ENCODE assay signal across 25 mouse cellular contexts in genomic region chr16:52119003-52119402, GRCm38 (mm10).
DNase-seq lines count a peak whose midpoint lies in the region; ATAC-seq and TF ChIP-seq lines count a peak whose summit lies in the region.
"Had no signal": no experiment of that assay in that cellular context is flagged by ENCODE, and none has a peak within 500 bp of the region (broad histone marks: within the 10 kb centered on the region; RNA-seq: fewer than 3 reads in every experiment).

No protein-coding gene starts in this region.

- H3K9ac ChIP-seq in forebrain, embryonic 13.5 days = no peak overlapping the region
- no peak overlapping the region for H3K9ac ChIP-seq in forebrain, postnatal 0 days
- H3K9ac ChIP-seq in hindbrain, embryonic 13.5 days = no peak overlapping the region
- H3K9ac ChIP-seq in hindbrain, embryonic 12.5 days = no peak overlapping the region
- H3K9ac ChIP-seq in midbrain, embryonic 13.5 days (replicated peaks) = no peak overlapping the region
- no peak overlapping the region for H3K9ac ChIP-seq in midbrain, embryonic 16.5 days (ENCODE audit: low read depth, low read length)
- no peak overlapping the region for H3K9ac ChIP-seq in kidney, embryonic 16.5 days (replicated peaks; ENCODE audit: low read length)
- H3K9ac ChIP-seq: heart, embryonic 15.5 days; liver, embryonic 13.5 days; neural tube, embryonic 12.5 days had no signal

- H3K27ac ChIP-seq in forebrain, embryonic 13.5 days = no peak overlapping the region; the same call in 1 of the 2 replicates
- no peak overlapping the region for H3K27ac ChIP-seq in forebrain, postnatal 0 days (ENCODE audit: low read depth, low read length)
- peak overlapping the region; percentile 12; the same call in 1 of the 2 replicates for H3K27ac ChIP-seq in hindbrain, embryonic 13.5 days
- H3K27ac ChIP-seq in hindbrain, embryonic 12.5 days = no peak overlapping the region
- no peak overlapping the region for H3K27ac ChIP-seq in midbrain, embryonic 13.5 days
- no peak overlapping the region for H3K27ac ChIP-seq in midbrain, embryonic 16.5 days (ENCODE audit: low read length)
- H3K27ac ChIP-seq in kidney, embryonic 16.5 days (ENCODE audit: low read length) = no peak overlapping the region
- H3K27ac ChIP-seq: heart, embryonic 15.5 days; liver, embryonic 13.5 days; macrophage; neural tube, embryonic 12.5 days had no signal

- no peak overlapping the region for H3K4me3 ChIP-seq in forebrain, embryonic 13.5 days
- H3K4me3 ChIP-seq in forebrain, postnatal 0 days (ENCODE audit: low read depth, low read length) = no peak overlapping the region
- no peak overlapping the region for H3K4me3 ChIP-seq in hindbrain, embryonic 13.5 days
- no peak overlapping the region for H3K4me3 ChIP-seq in hindbrain, embryonic 12.5 days
- H3K4me3 ChIP-seq in midbrain, embryonic 13.5 days (replicated peaks) = no peak overlapping the region
- no peak overlapping the region for H3K4me3 ChIP-seq in midbrain, embryonic 16.5 days (ENCODE audit: low read depth, low read length)
- H3K4me3 ChIP-seq in kidney, embryonic 16.5 days (ENCODE audit: low read length) = no peak overlapping the region
- H3K4me3 ChIP-seq: heart, embryonic 15.5 days; liver, embryonic 13.5 days; neural tube, embryonic 12.5 days had no signal

- 41% methylated on average over 4 of the region's 4 CpGs for WGBS in forebrain, embryonic 13.5 days
- 47% methylated on average over 4 of the region's 4 CpGs for WGBS in forebrain, postnatal 0 days
- 70% methylated on average over 4 of the region's 4 CpGs for WGBS in hindbrain, embryonic 13.5 days
- WGBS in hindbrain, embryonic 12.5 days = 69% methylated on average over 4 of the region's 4 CpGs
- 49% methylated on average over 4 of the region's 4 CpGs for WGBS in midbrain, embryonic 13.5 days
- WGBS in midbrain, embryonic 16.5 days = 53% methylated on average over 4 of the region's 4 CpGs
- 77% methylated on average over 4 of the region's 4 CpGs for WGBS in kidney, embryonic 16.5 days

- H3K36me3 ChIP-seq in forebrain, embryonic 13.5 days (ENCODE audit: poor library complexity, severe bottlenecking) = peaks cover 6% of the 10 kb centered on the region; the same call in 1 of the 2 replicates
- no peaks in the 10 kb centered on the region for H3K36me3 ChIP-seq in forebrain, postnatal 0 days (ENCODE audit: insufficient read depth)
- no peaks in the 10 kb centered on the region for H3K36me3 ChIP-seq in hindbrain, embryonic 13.5 days
- peaks cover 4% of the 10 kb centered on the region; the same call in 1 of the 2 replicates for H3K36me3 ChIP-seq in hindbrain, embryonic 12.5 days
- 0 out of 2 replicates have a peak, but pooled peaks cover 3% of the 10 kb centered on the region for H3K36me3 ChIP-seq in midbrain, embryonic 13.5 days
- H3K36me3 ChIP-seq in midbrain, embryonic 16.5 days (ENCODE audit: control insufficient read depth, insufficient read depth, low read length) = no peaks in the 10 kb centered on the region
- H3K36me3 ChIP-seq in kidney, embryonic 16.5 days (ENCODE audit: insufficient read depth, low read length) = 0 out of 2 replicates have a peak, but pooled peaks cover 3% of the 10 kb centered on the region
- H3K36me3 ChIP-seq: heart, embryonic 15.5 days; liver, embryonic 13.5 days had no signal

- H3K4me2 ChIP-seq in forebrain, embryonic 13.5 days = no peak overlapping the region
- H3K4me2 ChIP-seq in forebrain, postnatal 0 days (ENCODE audit: low read depth) = no peak overlapping the region
- no peak overlapping the region for H3K4me2 ChIP-seq in hindbrain, embryonic 13.5 days
- no peak overlapping the region for H3K4me2 ChIP-seq in hindbrain, embryonic 12.5 days (replicated peaks)
- no peak overlapping the region for H3K4me2 ChIP-seq in midbrain, embryonic 13.5 days (replicated peaks)
- H3K4me2 ChIP-seq in midbrain, embryonic 16.5 days (ENCODE audit: low read length) = no peak overlapping the region
- H3K4me2 ChIP-seq in kidney, embryonic 16.5 days (replicated peaks; ENCODE audit: low read depth, low read length) = no peak overlapping the region
- H3K4me2 ChIP-seq: heart, embryonic 15.5 days; liver, embryonic 13.5 days; neural tube, embryonic 12.5 days had no signal

- no peaks in the 10 kb centered on the region for H3K27me3 ChIP-seq in forebrain, embryonic 13.5 days
- no peaks in the 10 kb centered on the region for H3K27me3 ChIP-seq in forebrain, postnatal 0 days (ENCODE audit: insufficient read depth, low read length)
- no peaks in the 10 kb centered on the region for H3K27me3 ChIP-seq in hindbrain, embryonic 13.5 days
- no peaks in the 10 kb centered on the region for H3K27me3 ChIP-seq in hindbrain, embryonic 12.5 days
- H3K27me3 ChIP-seq in midbrain, embryonic 13.5 days = no peaks in the 10 kb centered on the region
- H3K27me3 ChIP-seq in midbrain, embryonic 16.5 days (ENCODE audit: control insufficient read depth, insufficient read depth, low read depth, low read length) = no peaks in the 10 kb centered on the region
- H3K27me3 ChIP-seq in kidney, embryonic 16.5 days (ENCODE audit: insufficient read depth, low read length) = no peaks in the 10 kb centered on the region
- H3K27me3 ChIP-seq: heart, embryonic 15.5 days; liver, embryonic 13.5 days; neural tube, embryonic 12.5 days had no signal

- DNase-seq in forebrain, postnatal 0 days = no peak
- DNase-seq: adrenal gland, postnatal 25 days; cerebellum, adult 18-20 months; cerebellum, postnatal 10 days; heart, postnatal 36 days; kidney, adult 18-20 months; kidney, postnatal 10 days; layer of hippocampus, postnatal 36 days; left cerebral cortex, postnatal 4 days; liver, embryonic 13.5 days; lung, adult 2 months; lung, postnatal 10 days; midbrain, embryonic 14.5 days; thymus, postnatal 4 days had no signal

- ATAC-seq in forebrain, embryonic 13.5 days = peak; percentile 32; the same call in 1 of the 2 replicates
- ATAC-seq in forebrain, postnatal 0 days = no peak
- no peak for ATAC-seq in hindbrain, embryonic 13.5 days (ENCODE audit: low FRiP score)
- no peak for ATAC-seq in hindbrain, embryonic 12.5 days (ENCODE audit: low FRiP score)
- ATAC-seq in midbrain, embryonic 13.5 days = peak; percentile 38; the same call in 1 of the 2 replicates
- ATAC-seq in midbrain, embryonic 16.5 days = no peak
- ATAC-seq in monocyte, adult 5-6 weeks (replicated peaks; ENCODE audit: insufficient number of reproducible peaks, low FRiP score, low TSS enrichment, poor library complexity, severe bottlenecking) = 0 out of 2 replicates have a peak, but pooled peaks have one; percentile 42
- no peak for ATAC-seq in kidney, embryonic 16.5 days (ENCODE audit: low FRiP score, low TSS enrichment)
- ATAC-seq: CD4-positive, CD25-positive, alpha-beta regulatory T cell, adult 4 months had no signal

- peaks cover 41% of the 10 kb centered on the region for H3K4me1 ChIP-seq in forebrain, embryonic 13.5 days
- peaks cover 9% of the 10 kb centered on the region; the same call in 1 of the 2 replicates for H3K4me1 ChIP-seq in forebrain, postnatal 0 days (ENCODE audit: insufficient read depth)
- peaks cover 34% of the 10 kb centered on the region for H3K4me1 ChIP-seq in hindbrain, embryonic 13.5 days (replicated peaks)
- H3K4me1 ChIP-seq in hindbrain, embryonic 12.5 days = peaks cover 23% of the 10 kb centered on the region
- peaks cover 36% of the 10 kb centered on the region for H3K4me1 ChIP-seq in midbrain, embryonic 13.5 days (replicated peaks)
- H3K4me1 ChIP-seq in midbrain, embryonic 16.5 days (ENCODE audit: control insufficient read depth, insufficient read depth, low read length) = peaks cover 7% of the 10 kb centered on the region
- H3K4me1 ChIP-seq in kidney, embryonic 16.5 days (ENCODE audit: insufficient read depth, low read length) = peaks cover 10% of the 10 kb centered on the region; the same call in 1 of the 2 replicates

- H3K9me3 ChIP-seq in forebrain, embryonic 13.5 days (replicated peaks) = no peaks in the 10 kb centered on the region
- no peaks in the 10 kb centered on the region for H3K9me3 ChIP-seq in forebrain, postnatal 0 days (ENCODE audit: low read length)
- H3K9me3 ChIP-seq in hindbrain, embryonic 13.5 days = no peaks in the 10 kb centered on the region
- no peaks in the 10 kb centered on the region for H3K9me3 ChIP-seq in hindbrain, embryonic 12.5 days (replicated peaks)
- H3K9me3 ChIP-seq in midbrain, embryonic 13.5 days = no peaks in the 10 kb centered on the region
- no peaks in the 10 kb centered on the region for H3K9me3 ChIP-seq in midbrain, embryonic 16.5 days (replicated peaks; ENCODE audit: control insufficient read depth, low read length, poor library complexity, severe bottlenecking)
- H3K9me3 ChIP-seq in kidney, embryonic 16.5 days (ENCODE audit: low read length) = no peaks in the 10 kb centered on the region
- H3K9me3 ChIP-seq: heart, embryonic 15.5 days; liver, embryonic 13.5 days; neural tube, embryonic 12.5 days had no signal

- no peak for TF ChIP-seq CTCF in forebrain, postnatal 0 days (IDR thresholded peaks at IDR 0.05; ENCODE audit: low read depth)

Comparison
In these comparisons a context has a peak if more than half of its experiments do, and no peak if none do; other contexts are left out.
1. ATAC-seq: peak in forebrain, embryonic 13.5 days (single experiment), midbrain, embryonic 13.5 days (single experiment) and monocyte, adult 5-6 weeks (single experiment); none in forebrain, postnatal 0 days (single experiment), hindbrain, embryonic 13.5 days (single experiment), hindbrain, embryonic 12.5 days (single experiment), midbrain, embryonic 16.5 days (single experiment) and kidney, embryonic 16.5 days (single experiment).